ENCODE assay signal across 8 mouse cellular contexts in the genomic region with DNA sequence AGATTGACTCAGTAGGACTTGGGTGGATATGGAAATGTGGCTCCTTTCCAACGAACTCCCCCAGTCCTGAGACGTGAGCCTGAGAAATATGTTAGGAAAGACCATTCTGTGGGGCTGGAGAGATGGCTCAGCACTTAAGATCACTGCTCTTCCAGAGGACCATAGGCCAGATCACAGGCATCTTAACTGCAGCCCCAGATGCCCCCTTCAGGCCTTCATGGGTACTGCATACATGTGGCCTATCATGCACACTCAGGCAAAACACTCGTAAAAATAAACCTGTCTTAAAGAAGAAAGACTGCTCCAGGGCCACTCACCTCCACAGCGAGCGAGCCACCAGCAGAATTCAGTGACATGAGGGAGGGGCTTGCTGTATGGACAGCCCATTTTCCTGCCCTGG.
DNase-seq lines count a peak whose midpoint lies in the region; ATAC-seq lines count a peak whose summit lies in the region.

No protein-coding gene starts in this region.

- H3K36me3 ChIP-seq in forebrain, embryonic 14.5 days (ENCODE audit: control insufficient read depth, insufficient read depth, low read length): peaks cover 35% of the 10 kb centered on the region
- H3K36me3 ChIP-seq in intestine, embryonic 16.5 days (ENCODE audit: control insufficient read depth, insufficient read depth, low read length): peaks cover 3% of the 10 kb centered on the region; the same call in 1 of the 2 replicates

- H3K9ac ChIP-seq in forebrain, embryonic 14.5 days (ENCODE audit: low read length): no peak overlapping the region
- no peak overlapping the region for H3K9ac ChIP-seq in intestine, embryonic 16.5 days (ENCODE audit: low read depth, low read length)

- no peaks in the 10 kb centered on the region for H3K4me1 ChIP-seq in forebrain, embryonic 14.5 days (ENCODE audit: control insufficient read depth, insufficient read depth, low read length)
- no peaks in the 10 kb centered on the region for H3K4me1 ChIP-seq in intestine, embryonic 16.5 days (ENCODE audit: control insufficient read depth, insufficient read depth, low read length)

- H3K27ac ChIP-seq in forebrain, embryonic 14.5 days (ENCODE audit: low read depth, low read length): no peak overlapping the region
- H3K27ac ChIP-seq in intestine, embryonic 16.5 days (ENCODE audit: low read length): no peak overlapping the region

- no peak overlapping the region for H3K4me2 ChIP-seq in forebrain, embryonic 14.5 days (ENCODE audit: low read length)
- no peak overlapping the region for H3K4me2 ChIP-seq in intestine, embryonic 16.5 days (ENCODE audit: low read depth, low read length)

- WGBS in forebrain, embryonic 14.5 days: 89% methylated on average over 5 of the region's 5 CpGs
- 83% methylated on average over 5 of the region's 5 CpGs for WGBS in intestine, embryonic 16.5 days

- no peaks in the 10 kb centered on the region for H3K27me3 ChIP-seq in forebrain, embryonic 14.5 days (replicated peaks; ENCODE audit: control insufficient read depth, insufficient read depth, low read length)
- H3K27me3 ChIP-seq in intestine, embryonic 16.5 days (replicated peaks; ENCODE audit: control insufficient read depth, insufficient read depth, low read length): no peaks in the 10 kb centered on the region

- H3K4me3 ChIP-seq in forebrain, embryonic 14.5 days (ENCODE audit: low read depth, low read length): no peak overlapping the region
- no peak overlapping the region for H3K4me3 ChIP-seq in intestine, embryonic 16.5 days (ENCODE audit: low read length)

- DNase-seq in urinary bladder, postnatal 14 days (ENCODE audit: low spot score): peak; percentile 62
- no peak for DNase-seq in urinary bladder, adult 2 months (ENCODE audit: low spot score)
- DNase-seq in c-Kit-positive CD71-positive TER-119-negative erythroid progenitor cells, embryonic 14.5 days (ENCODE audit: low read depth): peak; percentile 51
- DNase-seq in forebrain, embryonic 14.5 days (ENCODE audit: low spot score): peak; percentile 41
- DNase-seq in left cerebral cortex, postnatal 4 days: peak; percentile 72
- DNase-seq in thymus, postnatal 0 days (ENCODE audit: low spot score): peak; percentile 61

- intact Hi-C loops in left cerebral cortex, postnatal 4 days (cut with DNase I): no loop called here

- no peaks in the 10 kb centered on the region for H3K9me3 ChIP-seq in forebrain, embryonic 14.5 days (replicated peaks; ENCODE audit: control insufficient read depth, low read length)
- H3K9me3 ChIP-seq in intestine, embryonic 16.5 days (ENCODE audit: control insufficient read depth, low read length): no peaks in the 10 kb centered on the region

- ATAC-seq in forebrain, embryonic 14.5 days: no peak
- ATAC-seq in intestine, embryonic 16.5 days: peak; percentile 67; the same call in 1 of the 2 replicates
- ATAC-seq in monocyte, adult 5-6 weeks (replicated peaks; ENCODE audit: insufficient number of reproducible peaks, low FRiP score, low TSS enrichment, poor library complexity, severe bottlenecking): peak; percentile 58; the same call in 1 of the 2 replicates
